In the genomic region with DNA sequence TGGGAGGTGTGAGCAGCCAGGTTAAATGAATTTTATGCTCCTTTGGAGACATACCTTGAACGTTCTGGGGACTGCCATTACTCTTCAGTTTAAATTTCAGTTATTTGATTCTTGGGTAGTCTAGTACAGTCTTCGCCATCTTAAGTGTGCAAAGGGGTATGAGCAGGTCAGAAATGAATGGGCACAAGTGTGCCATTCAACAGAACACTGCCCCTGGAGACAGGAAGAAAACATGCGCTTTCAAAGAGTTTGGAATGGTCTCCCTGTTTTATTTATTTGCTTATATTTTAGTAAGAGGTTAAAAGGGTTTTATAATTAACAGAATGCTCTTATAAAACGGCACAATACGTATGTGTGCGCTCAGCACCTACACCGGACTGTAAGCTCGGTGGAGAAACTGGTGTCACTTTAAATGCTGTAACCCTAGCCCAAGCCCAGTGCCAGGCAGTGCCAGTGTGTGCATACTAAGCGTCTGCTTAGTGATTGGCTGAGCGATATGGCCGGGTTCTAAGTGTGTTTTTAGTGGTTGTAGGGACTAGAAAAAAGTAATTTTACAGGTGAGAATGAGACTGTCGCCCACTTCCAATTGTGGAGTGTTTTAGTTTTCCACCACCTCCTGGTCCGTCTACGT, we compare ENCODE assay signal across 8 mouse cellular contexts. TPM values are rescaled to one million over a fixed set of nuclear protein-coding genes. Genes with fewer than 3 reads are reported as not detected.
A peak's percentile ranks its signal among the peaks of the same experiment; 100 is the strongest.
DNase-seq lines count a peak whose midpoint lies in the region; ATAC-seq and TF ChIP-seq lines count a peak whose summit lies in the region.

No protein-coding gene starts in this region.

- ATAC-seq in cerebellum, adult (ENCODE audit: insufficient number of reproducible peaks, low FRiP score, low TSS enrichment) = no peak
- no peak for ATAC-seq in limb, embryonic 14.5 days (ENCODE audit: low FRiP score, low read depth)

- H3K4me2 ChIP-seq in limb, embryonic 14.5 days (replicated peaks; ENCODE audit: low read depth, low read length, severe bottlenecking) = peak overlapping the region; percentile 89

- intact Hi-C loops in heart, postnatal 10 days (cut with DNase I) = no loop called here

- H3K27ac ChIP-seq in cerebellum, adult 2 months (ENCODE audit: insufficient read depth, low read length) = no peak overlapping the region; the same call in 1 of the 2 replicates
- no peak overlapping the region for H3K27ac ChIP-seq in limb, embryonic 14.5 days (replicated peaks; ENCODE audit: low read depth, low read length)

- TF ChIP-seq POLR2A in cerebellum, adult 2 months (IDR thresholded peaks at IDR 0.05; ENCODE audit: borderline replicate concordance, insufficient read depth, low read length) = no peak
- no peak for TF ChIP-seq POLR2A in limb, embryonic 14.5 days (IDR thresholded peaks at IDR 0.05; ENCODE audit: borderline replicate concordance, extremely low read depth, insufficient read depth, insufficient read length)

- 29% methylated on average over 14 of the region's 14 CpGs for WGBS in cerebellum, adult 2 months
- WGBS in limb, embryonic 14.5 days = 33% methylated on average over 14 of the region's 14 CpGs

- peaks cover 6% of the 10 kb centered on the region; the same call in 1 of the 2 replicates for H3K4me1 ChIP-seq in cerebellum, adult 2 months (ENCODE audit: control insufficient read depth, insufficient read depth, low read length)
- peaks cover 11% of the 10 kb centered on the region; the same call in 1 of the 2 replicates for H3K4me1 ChIP-seq in limb, embryonic 14.5 days (ENCODE audit: control insufficient read depth, insufficient read depth, low read length)

- peak in 1 of 2 experiments; percentile 33 for DNase-seq in cerebellum, adult 2 months
- peak; percentile 66 for DNase-seq in brain, adult 2 months (ENCODE audit: low read depth, low spot score)
- peak; percentile 31 to 50 for DNase-seq in heart, postnatal 10 days
- DNase-seq in limb, embryonic 14.5 days (ENCODE audit: low spot score) = no peak
- DNase-seq in telencephalon, adult 2 months (ENCODE audit: low read depth, low spot score) = peak; percentile 12
- DNase-seq in layer of hippocampus, adult 18-20 months (ENCODE audit: low spot score in 2 of 2) = no peak
- no peak for DNase-seq in layer of hippocampus, adult 9-11 months

- H3K9me3 ChIP-seq in limb, embryonic 14.5 days (ENCODE audit: control insufficient read depth, low read length) = no peaks in the 10 kb centered on the region

- H3K36me3 ChIP-seq in limb, embryonic 14.5 days (ENCODE audit: control insufficient read depth, insufficient read depth, low read length) = no peaks in the 10 kb centered on the region

- H3K4me3 ChIP-seq in cerebellum, adult 2 months (replicated peaks; ENCODE audit: insufficient read depth, low read depth, low read length) = peak overlapping the region; percentile 94
- peak overlapping the region; percentile 73 for H3K4me3 ChIP-seq in limb, embryonic 14.5 days (replicated peaks; ENCODE audit: low read length)

- no peak for TF ChIP-seq CTCF in cerebellum, adult 2 months (IDR thresholded peaks at IDR 0.05; ENCODE audit: borderline replicate concordance, insufficient read depth, low read depth, low read length)

- no peak overlapping the region for H3K9ac ChIP-seq in limb, embryonic 14.5 days (ENCODE audit: low read depth, low read length, severe bottlenecking)

- no peaks in the 10 kb centered on the region for H3K27me3 ChIP-seq in cerebellum, adult 2 months (ENCODE audit: control insufficient read depth, insufficient read depth, low read length)
- no peaks in the 10 kb centered on the region for H3K27me3 ChIP-seq in limb, embryonic 14.5 days (ENCODE audit: control insufficient read depth, insufficient read depth, low read length)

RNA-seq across cellular contexts. Expression of a gene that starts 1.6 kb away (rescaled TPM):
- 38.8 and 41.2 TPM in 2 replicates for polyA plus RNA-seq in cerebellum, adult 2 months (2012; rRNA removed)
- 10 to 100 TPM; 33.1 to 36.8 TPM for total RNA-seq in heart, postnatal 10 days (2021)
- polyA plus RNA-seq in limb, embryonic 14.5 days (2012; rRNA removed) = 19.4 and 19.7 TPM in 2 replicates
- 8.9 and 9.2 TPM in 2 replicates for polyA plus RNA-seq in limb, embryonic 14.5 days (2014; fragmentation: Nextera tagmentation; extraction: Ambion mirVana)
- total RNA-seq in layer of hippocampus, adult 18-20 months (2021) = 10 to 100 TPM; 65.9 to 69.2 TPM

RNA-seq across cellular contexts. Expression of a gene that starts 1.7 kb away (rescaled TPM):
- 0.43 and 0.80 TPM in 2 replicates for polyA plus RNA-seq in cerebellum, adult 2 months (2012; rRNA removed)
- 1 to 10 TPM; 3.0 to 4.2 TPM for total RNA-seq in heart, postnatal 10 days (2021)
- 2.2 TPM in 2 replicates for polyA plus RNA-seq in limb, embryonic 14.5 days (2012; rRNA removed)
- polyA plus RNA-seq in limb, embryonic 14.5 days (2014; fragmentation: Nextera tagmentation; extraction: Ambion mirVana) = 1.3 and 1.8 TPM in 2 replicates
- total RNA-seq in layer of hippocampus, adult 18-20 months (2021) = 1 to 10 TPM in 1 of 2 experiments, under 1 TPM in 1; 0.87 to 1.9 TPM

Comparison
In these comparisons a context has a peak if more than half of its experiments do, and no peak if none do; other contexts are left out.
1. DNase-seq: peak in brain, adult 2 months (single experiment), heart, postnatal 10 days (2 of 2) and telencephalon, adult 2 months (single experiment); none in limb, embryonic 14.5 days (single experiment), layer of hippocampus, adult 18-20 months (0 of 2) and layer of hippocampus, adult 9-11 months (single experiment).